Mouse (Mus musculus): ENCODE results near the gene Sarnp. TPM values are rescaled to one million over a fixed set of nuclear protein-coding genes. Genes with fewer than 3 reads are reported as not detected.

Sarnp gene
- 40.8 TPM for polyA plus RNA-seq (2012; fragmentation: generic; extraction: Trizol)

GRCm38 (mm10) chr10:128817033-128817432, at the start of gene Sarnp:
Sarnp (plus strand) TSS chr10:128817333.
- no peak within 1 kb of the TSS for H3ac ChIP-seq (ENCODE audit: control insufficient read depth, insufficient read length)
- no peak within 1 kb of the TSS for H3K4me3 ChIP-seq
- no peaks in the 10 kb centered on the region for H3K27me3 ChIP-seq (ENCODE audit: control insufficient read depth, insufficient read depth, insufficient read length)
- peaks cover 11% of the 10 kb centered on the region for H3K79me2 ChIP-seq (ENCODE audit: control insufficient read depth, insufficient read depth)
- H3K4me2 ChIP-seq (ENCODE audit: low read depth), result no peak within 1 kb of the TSS
- no peak for TF ChIP-seq TCF3 (IDR thresholded peaks at IDR 0.05; ENCODE audit: insufficient read length, low read depth)
- no peak for TF ChIP-seq MYOG (IDR thresholded peaks at IDR 0.05; ENCODE audit: control insufficient read depth in 1 of 3, insufficient read depth in 1 of 3, insufficient read length in 2 of 3, low read depth in 2 of 3)
- TF ChIP-seq E2F4 (IDR thresholded peaks at IDR 0.05; ENCODE audit: insufficient read depth), result no peak
- TF ChIP-seq TCF12 (IDR thresholded peaks at IDR 0.05; ENCODE audit: insufficient read depth, poor library complexity, severe bottlenecking), result no peak
- no peak for TF ChIP-seq POLR2AphosphoS2 (IDR thresholded peaks at IDR 0.05; ENCODE audit: insufficient read length, low read depth)
- TF ChIP-seq MYOD1 (IDR thresholded peaks at IDR 0.05; ENCODE audit: control insufficient read depth in 1 of 3, insufficient read length in 2 of 3, low read depth in 2 of 3), result no peak
- TF ChIP-seq REST (IDR thresholded peaks at IDR 0.05; ENCODE audit: insufficient read depth, insufficient read length), result no peak
- no peak for TF ChIP-seq MAX (IDR thresholded peaks at IDR 0.05; ENCODE audit: low read depth)
- peaks cover 50% of the 10 kb centered on the region for H3K36me3 ChIP-seq (ENCODE audit: control insufficient read depth, insufficient read depth)

- Histone ChIP-seq H3K27me3 (ENCODE audit: control insufficient read depth, insufficient read depth, insufficient read length) (no peaks in the 10 kb centered on the region), H3ac (ENCODE audit: control insufficient read depth, insufficient read length) (no peak overlapping the region), H3K4me3 (no peak overlapping the region), H3K4me2 (ENCODE audit: low read depth) (no peak overlapping the region), H3K36me3 (ENCODE audit: control insufficient read depth, insufficient read depth) (no peaks in the 10 kb centered on the region), H3K79me2 (ENCODE audit: control insufficient read depth, insufficient read depth) (no peaks in the 10 kb centered on the region)
- no peak for TF ChIP-seq POLR2AphosphoS2 (IDR thresholded peaks at IDR 0.05; ENCODE audit: insufficient read length, low read depth)
- no peak for TF ChIP-seq TCF12 (IDR thresholded peaks at IDR 0.05; ENCODE audit: insufficient read depth, poor library complexity, severe bottlenecking)
- no peak for TF ChIP-seq TCF3 (IDR thresholded peaks at IDR 0.05; ENCODE audit: insufficient read length, low read depth)
- no peak for TF ChIP-seq MYOG (IDR thresholded peaks at IDR 0.05; ENCODE audit: control insufficient read depth in 1 of 3, insufficient read depth in 1 of 3, insufficient read length in 2 of 3, low read depth in 2 of 3)
- TF ChIP-seq POLR2A (IDR thresholded peaks at IDR 0.05; ENCODE audit: insufficient read length, low read depth), result no peak
- no peak for TF ChIP-seq E2F4 (IDR thresholded peaks at IDR 0.05; ENCODE audit: insufficient read depth)
- no peak for TF ChIP-seq MAX (IDR thresholded peaks at IDR 0.05; ENCODE audit: low read depth)
- no peak for TF ChIP-seq CEBPB (IDR thresholded peaks at IDR 0.05; ENCODE audit: insufficient read depth, poor library complexity, severe bottlenecking)
- no peak for TF ChIP-seq SRF (IDR thresholded peaks at IDR 0.05; ENCODE audit: control insufficient read depth, insufficient read length, low read depth)
- no peak for TF ChIP-seq USF1 (IDR thresholded peaks at IDR 0.05; ENCODE audit: low read depth)
- no peak for TF ChIP-seq MYOD1 (IDR thresholded peaks at IDR 0.05; ENCODE audit: control insufficient read depth in 1 of 3, insufficient read length in 2 of 3, low read depth in 2 of 3)
- TF ChIP-seq REST (IDR thresholded peaks at IDR 0.05; ENCODE audit: insufficient read depth, insufficient read length), result no peak
Measured at GRCm38 (mm10) chr10:128772895-128773294, 44.2 kb upstream of the Sarnp start.

- Histone ChIP-seq H3K36me3 (ENCODE audit: control insufficient read depth, insufficient read depth) (no peaks in the 10 kb centered on the region), H3ac (ENCODE audit: control insufficient read depth, insufficient read length) (no peak overlapping the region), H3K79me2 (ENCODE audit: control insufficient read depth, insufficient read depth) (no peaks in the 10 kb centered on the region), H3K4me3 (no peak overlapping the region), H3K4me2 (ENCODE audit: low read depth) (no peak overlapping the region), H3K27me3 (ENCODE audit: control insufficient read depth, insufficient read depth, insufficient read length) (no peaks in the 10 kb centered on the region)
- TF ChIP-seq E2F4 (IDR thresholded peaks at IDR 0.05; ENCODE audit: insufficient read depth), result no peak
Measured at GRCm38 (mm10) chr10:128773685-128774084, 43.4 kb upstream of the Sarnp start.

- no peak overlapping the region for H3ac ChIP-seq (ENCODE audit: control insufficient read depth, insufficient read length)
- no peaks in the 10 kb centered on the region for H3K27me3 ChIP-seq (ENCODE audit: control insufficient read depth, insufficient read depth, insufficient read length)
- H3K79me2 ChIP-seq (ENCODE audit: control insufficient read depth, insufficient read depth), result no peaks in the 10 kb centered on the region
- no peaks in the 10 kb centered on the region for H3K36me3 ChIP-seq (ENCODE audit: control insufficient read depth, insufficient read depth)
- no peak overlapping the region for H3K4me2 ChIP-seq (ENCODE audit: low read depth)
- no peak overlapping the region for H3K4me3 ChIP-seq
- TF ChIP-seq SRF (IDR thresholded peaks at IDR 0.05; ENCODE audit: control insufficient read depth, insufficient read length, low read depth) (no peak), REST (IDR thresholded peaks at IDR 0.05; ENCODE audit: insufficient read depth, insufficient read length) (no peak), CEBPB (IDR thresholded peaks at IDR 0.05; ENCODE audit: insufficient read depth, poor library complexity, severe bottlenecking) (no peak), POLR2AphosphoS2 (IDR thresholded peaks at IDR 0.05; ENCODE audit: insufficient read length, low read depth) (no peak)
Measured at GRCm38 (mm10) chr10:128778441-128778840, 38.7 kb upstream of the Sarnp start.

- Histone ChIP-seq H3K36me3 (ENCODE audit: control insufficient read depth, insufficient read depth) (no peaks in the 10 kb centered on the region), H3ac (ENCODE audit: control insufficient read depth, insufficient read length) (no peak overlapping the region), H3K4me2 (ENCODE audit: low read depth) (peak overlapping the region; percentile 81), H3K4me3 (no peak overlapping the region), H3K27me3 (ENCODE audit: control insufficient read depth, insufficient read depth, insufficient read length) (no peaks in the 10 kb centered on the region), H3K79me2 (ENCODE audit: control insufficient read depth, insufficient read depth) (no peaks in the 10 kb centered on the region)
- no peak for TF ChIP-seq MYOD1 (IDR thresholded peaks at IDR 0.05; ENCODE audit: control insufficient read depth in 1 of 3, insufficient read length in 2 of 3, low read depth in 2 of 3)
- peak in 1 of 3 experiments; percentile 9 for TF ChIP-seq MYOG (IDR thresholded peaks at IDR 0.05; ENCODE audit: control insufficient read depth in 1 of 3, insufficient read depth in 1 of 3, insufficient read length in 2 of 3, low read depth in 2 of 3)
- peak; percentile 35 for TF ChIP-seq POLR2A (IDR thresholded peaks at IDR 0.05; ENCODE audit: insufficient read length, low read depth)
- TF ChIP-seq SRF (IDR thresholded peaks at IDR 0.05; ENCODE audit: control insufficient read depth, insufficient read length, low read depth), result no peak
- TF ChIP-seq CEBPB (IDR thresholded peaks at IDR 0.05; ENCODE audit: insufficient read depth, poor library complexity, severe bottlenecking), result no peak
- no peak for TF ChIP-seq REST (IDR thresholded peaks at IDR 0.05; ENCODE audit: insufficient read depth, insufficient read length)
- TF ChIP-seq E2F4 (IDR thresholded peaks at IDR 0.05; ENCODE audit: insufficient read depth), result no peak
- no peak for TF ChIP-seq MAX (IDR thresholded peaks at IDR 0.05; ENCODE audit: low read depth)
- no peak for TF ChIP-seq USF1 (IDR thresholded peaks at IDR 0.05; ENCODE audit: low read depth)
- no peak for TF ChIP-seq POLR2AphosphoS2 (IDR thresholded peaks at IDR 0.05; ENCODE audit: insufficient read length, low read depth)
- TF ChIP-seq TCF3 (IDR thresholded peaks at IDR 0.05; ENCODE audit: insufficient read length, low read depth), result no peak
- TF ChIP-seq TCF12 (IDR thresholded peaks at IDR 0.05; ENCODE audit: insufficient read depth, poor library complexity, severe bottlenecking), result peak; percentile 28
Measured at GRCm38 (mm10) chr10:128779011-128779795, 37.9 kb upstream of the Sarnp start.
